Mouse (Mus musculus): ENCODE measurements around the gene Olfr1294. TPM values are rescaled to one million over a fixed set of nuclear protein-coding genes. Genes with fewer than 3 reads are reported as not detected.

Gene Olfr1294
- not detected in 2 replicates for polyA plus RNA-seq (2016; fragmentation: Nextera tagmentation; extraction: Ambion mirVana)

DNA sequence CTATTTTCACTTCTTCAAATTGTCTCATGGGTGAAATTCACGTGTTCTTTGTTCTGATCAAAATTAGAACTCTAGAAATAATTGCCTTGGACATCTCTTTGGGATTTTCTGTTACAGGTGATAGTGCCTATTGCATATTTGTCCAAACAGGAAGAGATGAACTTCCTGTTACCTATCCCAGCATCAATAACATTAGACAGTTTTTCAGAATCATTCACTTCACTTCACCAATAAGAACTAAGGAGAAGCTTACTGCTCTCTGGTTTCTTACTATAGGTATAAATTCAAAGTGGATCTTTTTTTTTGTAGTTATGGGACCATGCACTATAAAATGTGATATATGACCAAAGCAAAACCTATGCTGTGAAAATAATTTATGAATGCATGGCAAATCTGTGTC lies at the start of gene Olfr1294:
Gene Olfr1294 (minus strand): TSS at position 101 of the 400 bp plus-strand sequence.
- Histone ChIP-seq H3K4me1 (no peaks in the 10 kb centered on the region), H3K27ac (no peak within 1 kb of the TSS), H3K36me3 (replicated peaks) (no peaks in the 10 kb centered on the region), H3K4me3 (no peak within 1 kb of the TSS), H3K9me3 (no peaks in the 10 kb centered on the region), H3K27me3 (ENCODE audit: poor library complexity, severe bottlenecking) (no peaks in the 10 kb centered on the region)
- WGBS = 54% methylated on average over 1 of the region's 1 CpGs
- no peak for DNase-seq (ENCODE audit: extremely low spot score, low spot score)

DNA sequence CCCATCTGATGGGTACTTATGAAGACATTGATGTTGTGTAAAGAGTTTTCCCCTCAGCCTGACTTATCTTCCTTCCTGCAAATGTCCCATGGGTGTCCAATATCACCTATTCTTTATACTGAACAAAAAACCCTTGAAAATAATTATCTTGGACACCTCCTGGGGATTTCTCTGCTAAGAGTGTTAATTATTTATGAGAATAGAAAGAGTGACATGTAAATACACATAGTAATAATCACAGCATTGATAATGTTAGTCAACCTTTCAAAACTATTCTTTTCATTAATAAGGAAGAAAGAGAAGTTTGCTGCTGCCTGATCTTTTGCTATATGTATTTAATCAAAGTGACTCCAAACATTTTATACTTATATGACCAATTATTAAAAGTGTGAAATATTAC lies 29.5 kb upstream of the Olfr1294 start, which contains the start of gene Olfr1295:
Gene Olfr1295 (minus strand): TSS at position 101 of the 400 bp plus-strand sequence.
- no peaks in the 10 kb centered on the region for H3K4me1 ChIP-seq
- no peaks in the 10 kb centered on the region for H3K27me3 ChIP-seq (ENCODE audit: poor library complexity, severe bottlenecking)
- H3K27ac ChIP-seq = no peak within 1 kb of the TSS
- no peak for DNase-seq (ENCODE audit: extremely low spot score, low spot score)
- no peak within 1 kb of the TSS for H3K4me3 ChIP-seq
- H3K36me3 ChIP-seq (replicated peaks) = no peaks in the 10 kb centered on the region
- no peaks in the 10 kb centered on the region for H3K9me3 ChIP-seq

DNA sequence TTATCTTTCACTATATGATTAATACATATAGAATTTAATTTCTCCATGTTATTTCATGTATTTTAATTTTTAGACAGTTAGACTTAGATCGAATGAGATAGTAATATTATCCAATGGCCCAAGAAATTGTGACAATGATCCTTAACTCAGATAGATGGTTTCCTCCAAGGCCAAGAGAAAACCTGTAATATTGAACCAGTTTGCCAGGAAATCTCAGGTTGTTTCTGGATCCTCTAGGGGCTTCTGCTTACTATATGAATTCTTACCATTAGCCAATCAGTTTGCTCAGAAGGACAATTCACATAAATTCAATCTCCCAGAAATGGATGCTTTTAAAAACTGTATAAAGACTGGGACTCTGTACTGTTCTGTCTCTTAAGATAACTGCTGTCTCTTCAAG lies 15.2 kb downstream of the Olfr1294 start, which contains the start of gene Olfr1293-ps:
Gene Olfr1293-ps (plus strand): TSS at position 301 of the 400 bp plus-strand sequence.
- no peak for DNase-seq (ENCODE audit: extremely low spot score, low spot score)
- WGBS = 95% methylated on average over 1 of the region's 1 CpGs
- H3K4me1 ChIP-seq = no peaks in the 10 kb centered on the region

DNA sequence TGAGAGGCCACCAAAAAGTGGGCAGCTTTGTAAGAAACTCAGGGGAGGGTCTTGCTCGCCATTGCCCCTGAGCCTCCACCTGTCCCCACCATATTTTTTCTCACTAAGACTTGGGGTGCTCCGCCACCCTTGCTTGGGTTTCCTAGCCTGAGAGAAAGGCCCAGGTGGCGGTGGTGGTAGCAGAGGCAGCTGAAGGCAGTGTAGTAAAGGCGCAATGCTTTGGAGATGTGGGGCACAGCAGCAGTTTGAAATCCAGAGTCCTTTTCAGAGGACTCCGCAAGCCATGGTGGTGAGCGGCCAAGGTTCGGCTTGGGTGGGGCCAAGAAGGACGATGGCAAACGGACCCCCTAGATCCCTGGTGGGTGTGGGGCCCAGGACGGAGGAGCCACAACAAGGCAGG lies 22.6 kb downstream of the Olfr1294 start:
- no peaks in the 10 kb centered on the region for H3K36me3 ChIP-seq (replicated peaks)
- no peak for DNase-seq (ENCODE audit: extremely low spot score, low spot score)
- peaks cover 9% of the 10 kb centered on the region; the same call in 1 of the 2 replicates for H3K9me3 ChIP-seq
- no peak overlapping the region for H3K4me3 ChIP-seq
- 92% methylated on average over 10 of the region's 10 CpGs for WGBS
- H3K27ac ChIP-seq = no peak overlapping the region
- H3K27me3 ChIP-seq (ENCODE audit: poor library complexity, severe bottlenecking) = no peaks in the 10 kb centered on the region
- H3K4me1 ChIP-seq = no peaks in the 10 kb centered on the region

More for the DNA sequence above, 15.2 kb downstream of the Olfr1294 start, which contains the start of gene Olfr1293-ps:
- no peaks in the 10 kb centered on the region for H3K27me3 ChIP-seq (ENCODE audit: poor library complexity, severe bottlenecking)
- H3K9me3 ChIP-seq = peaks cover 4% of the 10 kb centered on the region; the same call in 1 of the 2 replicates
- no peaks in the 10 kb centered on the region for H3K36me3 ChIP-seq (replicated peaks)
- H3K27ac ChIP-seq = no peak within 1 kb of the TSS
- H3K4me3 ChIP-seq = no peak within 1 kb of the TSS

DNA sequence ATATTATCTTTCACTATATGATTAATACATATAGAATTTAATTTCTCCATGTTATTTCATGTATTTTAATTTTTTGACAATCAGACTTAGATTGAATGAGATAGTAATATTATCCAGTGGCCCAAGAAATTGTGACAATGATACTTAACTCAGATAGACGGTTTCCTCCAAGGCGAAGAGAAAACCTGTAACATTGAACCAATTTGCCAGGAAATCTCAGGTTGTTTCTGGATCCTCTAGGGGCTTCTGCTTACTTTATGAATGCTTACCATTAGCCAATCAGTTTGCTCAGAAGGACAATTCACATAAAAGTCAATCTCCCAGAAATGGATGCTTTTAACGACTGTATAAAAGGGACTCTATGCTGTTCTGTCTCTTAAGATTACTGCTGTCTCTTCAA lies 43.2 kb downstream of the Olfr1294 start, which contains the start of gene Olfr1291-ps1:
Gene Olfr1291-ps1 (plus strand): TSS at position 301 of the 400 bp plus-strand sequence.
- H3K4me3 ChIP-seq = no peak within 1 kb of the TSS
- DNase-seq (ENCODE audit: extremely low spot score, low spot score) = no peak
- H3K27me3 ChIP-seq (ENCODE audit: poor library complexity, severe bottlenecking) = no peaks in the 10 kb centered on the region
- H3K36me3 ChIP-seq (replicated peaks) = no peaks in the 10 kb centered on the region
- H3K27ac ChIP-seq = no peak within 1 kb of the TSS
- H3K4me1 ChIP-seq = no peaks in the 10 kb centered on the region
- WGBS = 90% methylated on average over 3 of the region's 3 CpGs
- no peaks in the 10 kb centered on the region for H3K9me3 ChIP-seq

DNA sequence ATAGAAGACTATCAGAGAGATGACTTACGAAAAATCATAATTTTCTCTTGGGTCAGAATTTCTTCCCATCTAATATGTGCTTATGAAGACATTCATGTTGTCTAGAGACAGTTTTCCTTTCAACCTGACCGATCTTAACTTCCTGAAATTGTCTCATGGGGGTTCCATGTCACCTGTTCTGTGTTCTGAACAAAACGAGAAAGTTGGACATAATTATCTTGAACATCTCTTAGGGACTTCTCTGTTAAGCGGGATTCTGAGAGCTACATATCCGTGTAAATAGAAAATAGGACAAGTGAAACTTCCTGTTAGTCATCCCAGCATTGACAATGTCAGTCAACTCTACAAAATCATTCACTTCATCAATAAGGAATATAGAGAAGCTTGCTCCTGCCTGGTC lies 46.4 kb downstream of the Olfr1294 start, which contains the start of gene Olfr1290:
Gene Olfr1290 (minus strand): TSS at position 101 of the 400 bp plus-strand sequence.
- 87% methylated on average over 5 of the region's 5 CpGs for WGBS
- Histone ChIP-seq H3K4me3 (no peak within 1 kb of the TSS), H3K4me1 (no peaks in the 10 kb centered on the region), H3K36me3 (replicated peaks) (no peaks in the 10 kb centered on the region), H3K27ac (no peak within 1 kb of the TSS), H3K9me3 (no peaks in the 10 kb centered on the region), H3K27me3 (ENCODE audit: poor library complexity, severe bottlenecking) (no peaks in the 10 kb centered on the region)
- DNase-seq (ENCODE audit: extremely low spot score, low spot score) = no peak

Other genes starting within 250 kb of the Olfr1294 start
- 0.04 TPM in 1 of 2 replicates, not detected in the other for gene Olfr1279, start 239.7 kb downstream of the Olfr1294 start, polyA plus RNA-seq (2016; fragmentation: Nextera tagmentation; extraction: Ambion mirVana)
- not detected in 2 replicates for gene Olfr1280, start 226.3 kb downstream of the Olfr1294 start, polyA plus RNA-seq (2016; fragmentation: Nextera tagmentation; extraction: Ambion mirVana)
- not detected in 2 replicates for gene Olfr1281, start 213.8 kb downstream of the Olfr1294 start, polyA plus RNA-seq (2016; fragmentation: Nextera tagmentation; extraction: Ambion mirVana)
- gene Olfr1282, start 204.2 kb downstream of the Olfr1294 start, polyA plus RNA-seq (2016; fragmentation: Nextera tagmentation; extraction: Ambion mirVana) = not detected in 2 replicates
- gene Olfr1283, start 173.5 kb downstream of the Olfr1294 start, polyA plus RNA-seq (2016; fragmentation: Nextera tagmentation; extraction: Ambion mirVana) = not detected in 2 replicates
- not detected in 2 replicates for gene Olfr1284, start 164.8 kb downstream of the Olfr1294 start, polyA plus RNA-seq (2016; fragmentation: Nextera tagmentation; extraction: Ambion mirVana)
- gene Olfr1286, start 117.2 kb downstream of the Olfr1294 start, polyA plus RNA-seq (2016; fragmentation: Nextera tagmentation; extraction: Ambion mirVana) = not detected in 2 replicates
- not detected in 2 replicates for gene Olfr1287, start 91.1 kb downstream of the Olfr1294 start, polyA plus RNA-seq (2016; fragmentation: Nextera tagmentation; extraction: Ambion mirVana)
- gene Olfr1288, start 66.2 kb downstream of the Olfr1294 start, polyA plus RNA-seq (2016; fragmentation: Nextera tagmentation; extraction: Ambion mirVana) = not detected in 2 replicates
- gene Olfr1289, start 59.5 kb downstream of the Olfr1294 start, polyA plus RNA-seq (2016; fragmentation: Nextera tagmentation; extraction: Ambion mirVana) = not detected in 2 replicates
- not detected in 2 replicates for gene Olfr1290, start 46.5 kb downstream of the Olfr1294 start, polyA plus RNA-seq (2016; fragmentation: Nextera tagmentation; extraction: Ambion mirVana)
- not detected in 2 replicates for gene Olfr1291-ps1, start 43.1 kb downstream of the Olfr1294 start, polyA plus RNA-seq (2016; fragmentation: Nextera tagmentation; extraction: Ambion mirVana)
- not detected in 2 replicates for gene Olfr1293-ps, start 15.1 kb downstream of the Olfr1294 start, polyA plus RNA-seq (2016; fragmentation: Nextera tagmentation; extraction: Ambion mirVana)
- gene Olfr1295, start 29.4 kb upstream of the Olfr1294 start, polyA plus RNA-seq (2016; fragmentation: Nextera tagmentation; extraction: Ambion mirVana) = not detected in 2 replicates
- not detected in 2 replicates for gene Olfr1297, start 86.2 kb upstream of the Olfr1294 start, polyA plus RNA-seq (2016; fragmentation: Nextera tagmentation; extraction: Ambion mirVana)
- gene Olfr1298, start 108.9 kb upstream of the Olfr1294 start, polyA plus RNA-seq (2016; fragmentation: Nextera tagmentation; extraction: Ambion mirVana) = not detected in 2 replicates
- not detected in 2 replicates for gene Olfr1299, start 121.1 kb upstream of the Olfr1294 start, polyA plus RNA-seq (2016; fragmentation: Nextera tagmentation; extraction: Ambion mirVana)
- gene Olfr1301, start 210.7 kb upstream of the Olfr1294 start, polyA plus RNA-seq (2016; fragmentation: Nextera tagmentation; extraction: Ambion mirVana) = not detected in 2 replicates
- not detected in 2 replicates for gene Olfr1302, start 237.1 kb upstream of the Olfr1294 start, polyA plus RNA-seq (2016; fragmentation: Nextera tagmentation; extraction: Ambion mirVana)

All from forebrain, embryonic 10.5 days (tissue).